Mouse (Mus musculus) induced T-regulatory cell, adult 2 months (primary cell): ENCODE results near the gene Slc47a2.
"Not testable (repeated sequence)": the region's sequence is repeated elsewhere in the genome, so short reads cannot be mapped to it uniquely, and the experiment has no call there.

Experiments used
- DNase-seq: peaks from one replicate; pipeline ENCODE4 v3.0.0-alpha.2; 2012; ENCODE audit warnings: low read depth

Gene Slc47a2

DNA sequence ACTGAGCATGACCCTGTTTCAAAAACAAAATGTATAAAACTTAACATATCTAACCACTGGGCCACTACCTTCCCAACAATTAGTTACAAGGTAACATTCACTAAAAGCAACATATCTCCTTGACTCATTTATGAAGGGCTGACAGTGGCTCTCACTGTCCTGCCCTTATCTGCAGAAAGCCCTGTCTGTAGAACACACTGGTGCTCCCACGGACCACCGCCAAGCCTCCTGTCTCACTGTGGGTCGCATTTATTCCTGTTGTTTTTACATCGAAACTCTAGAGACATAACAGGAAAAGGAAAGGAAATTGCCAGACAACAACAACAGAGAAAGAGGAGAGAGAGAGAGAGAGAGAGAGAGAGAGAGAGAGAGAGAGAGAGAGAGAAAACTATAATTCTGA is 1.4 kb downstream of the Slc47a2 start:
- no peak for DNase-seq

GRCm38 (mm10) chr11:61340374-61340773 is 2.3 kb downstream of the Slc47a2 start:
- no peak for DNase-seq

GRCm38 (mm10) chr11:61337586-61337985 is 5.1 kb downstream of the Slc47a2 start:
- DNase-seq, result no peak

GRCm38 (mm10) chr11:61320904-61321687 is 21.6 kb downstream of the Slc47a2 start:
- DNase-seq, result no peak

GRCm38 (mm10) chr11:61319923-61320567 is 22.6 kb downstream of the Slc47a2 start:
- DNase-seq, result no peak

DNA sequence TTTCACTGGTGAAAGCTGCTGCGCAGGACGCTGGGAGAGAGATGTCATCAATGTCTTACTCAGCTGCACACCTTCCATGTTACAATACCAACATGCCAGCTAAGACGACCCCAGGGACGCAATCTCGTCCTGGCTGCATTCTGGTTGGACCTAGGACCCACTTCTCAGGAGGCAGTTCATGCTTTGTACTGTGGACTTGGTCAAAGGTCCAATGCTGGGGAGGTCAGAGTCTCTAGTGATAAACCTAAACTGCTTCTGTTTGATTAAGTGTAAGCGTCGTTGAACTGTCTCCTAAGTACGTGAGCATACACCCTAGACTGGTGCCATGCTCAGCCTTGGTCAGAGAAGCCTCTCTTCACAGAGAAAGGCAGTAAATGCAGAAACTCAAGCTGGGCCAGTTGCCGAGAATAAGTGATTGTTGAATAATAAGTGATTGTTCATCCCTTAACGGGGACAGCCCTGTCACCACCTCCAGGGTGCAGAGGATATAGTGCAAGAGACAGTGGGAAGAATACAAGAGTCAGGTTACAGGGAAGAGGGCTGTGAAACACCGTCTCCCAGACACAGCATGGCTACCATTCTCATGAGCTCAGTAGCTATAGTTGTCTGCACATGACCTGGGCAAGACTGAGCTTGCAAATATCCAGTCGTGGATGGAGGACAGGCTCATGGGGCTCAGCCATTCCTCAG is 23.3 kb downstream of the Slc47a2 start:
- no peak for DNase-seq

DNA sequence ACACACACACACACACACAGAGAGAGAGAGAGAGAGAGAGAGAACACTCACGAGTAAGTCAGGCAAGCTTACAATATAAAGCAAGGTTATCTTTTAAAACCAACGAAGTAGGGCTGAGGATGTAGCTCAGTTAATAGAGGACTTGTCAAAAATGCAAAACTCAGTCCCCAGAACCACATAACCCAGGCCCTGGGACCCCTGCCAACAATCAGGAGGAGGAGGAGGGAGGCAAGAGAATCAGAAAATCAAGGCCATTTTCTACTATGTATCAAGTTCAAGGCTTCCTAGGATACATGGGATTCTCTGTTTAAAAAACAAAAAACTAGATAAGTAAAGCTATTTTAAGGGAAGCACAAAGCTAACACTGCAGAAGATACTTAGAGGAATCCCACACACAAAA is 25.8 kb downstream of the Slc47a2 start:
- DNase-seq, result no peak

DNA sequence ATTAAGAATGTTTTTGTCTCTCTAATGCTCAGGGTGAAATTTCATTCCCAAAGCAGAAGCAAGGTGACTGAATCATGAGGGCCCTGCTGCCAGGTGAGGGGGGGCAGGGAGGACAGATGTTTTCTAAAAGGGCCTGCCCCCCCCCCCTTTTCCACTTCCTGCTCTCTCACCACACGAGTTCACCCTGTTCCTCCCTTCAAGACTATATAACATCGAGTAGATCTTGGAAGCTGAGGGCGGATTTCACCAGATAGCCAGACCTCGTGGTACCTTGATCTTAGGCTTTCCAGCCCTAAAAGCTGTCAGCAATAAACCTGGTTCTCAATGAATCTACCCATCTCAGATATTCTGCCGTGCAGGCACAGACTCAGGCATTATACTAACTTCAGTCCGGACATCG is 32.3 kb downstream of the Slc47a2 start:
- no peak for DNase-seq

DNA sequence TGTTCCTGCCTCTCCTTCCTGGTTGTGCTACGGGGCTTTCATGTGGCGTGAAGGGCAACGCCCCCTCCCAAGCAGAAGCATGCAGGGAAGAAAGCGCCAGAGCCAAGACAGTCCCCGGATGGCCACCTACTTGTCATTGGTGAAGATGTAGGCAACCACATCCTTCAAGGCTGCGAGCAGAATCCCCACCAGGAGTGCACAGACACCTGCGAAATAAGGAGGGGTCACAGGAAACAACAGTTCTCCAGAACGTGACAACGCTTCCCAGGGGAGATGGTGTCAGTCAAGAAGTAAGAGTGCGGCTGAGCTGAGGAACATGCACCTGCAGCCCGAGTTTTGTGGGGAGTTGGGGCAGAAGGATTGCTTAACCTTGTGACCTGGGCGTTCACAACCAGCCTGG is 32.8 kb downstream of the Slc47a2 start:
- DNase-seq, result peak; percentile 25

- DNase-seq, result no peak
Measured at GRCm38 (mm10) chr11:61307795-61308194, 34.9 kb downstream of the Slc47a2 start.

DNA sequence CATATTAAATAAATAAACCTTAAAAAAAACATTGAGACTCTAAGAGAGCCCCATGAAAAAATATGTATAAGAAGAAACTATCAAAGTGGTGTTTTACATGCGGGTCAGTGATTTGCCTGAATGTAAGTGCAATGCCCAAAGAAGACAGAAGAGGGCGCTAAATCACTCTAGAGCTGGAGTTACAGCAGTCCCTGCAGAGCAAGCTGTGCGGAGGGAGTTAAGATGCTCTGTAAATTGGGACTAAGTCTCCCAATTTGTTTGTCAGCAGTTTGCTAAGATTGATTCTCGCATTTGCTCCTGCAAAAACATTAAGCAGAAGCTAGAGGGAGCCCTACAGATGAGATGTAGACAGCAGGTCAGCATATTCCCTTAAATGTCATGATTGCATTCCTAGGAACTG is 37.3 kb downstream of the Slc47a2 start:
- peak; percentile 78 for DNase-seq

DNA sequence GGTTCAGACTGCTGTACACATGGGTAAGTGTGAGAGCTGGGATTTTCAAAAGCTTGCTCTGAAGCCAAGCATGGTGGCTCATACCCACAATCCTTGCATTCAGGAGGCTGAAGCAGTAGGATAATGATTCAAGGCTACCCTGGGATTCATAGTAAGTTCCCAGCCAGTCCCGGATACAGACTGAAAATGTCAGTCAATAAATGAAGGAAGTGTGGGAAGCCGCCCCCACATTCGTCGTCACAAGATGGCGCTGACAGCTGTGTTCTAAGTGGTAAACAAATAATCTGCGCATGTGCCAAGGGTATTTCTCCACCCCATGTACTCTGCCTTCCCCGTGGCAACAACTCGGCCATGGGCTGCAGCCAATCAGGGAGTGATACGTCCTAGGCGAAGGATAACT is 38.1 kb downstream of the Slc47a2 start:
- not testable (repeated sequence) for DNase-seq

DNA sequence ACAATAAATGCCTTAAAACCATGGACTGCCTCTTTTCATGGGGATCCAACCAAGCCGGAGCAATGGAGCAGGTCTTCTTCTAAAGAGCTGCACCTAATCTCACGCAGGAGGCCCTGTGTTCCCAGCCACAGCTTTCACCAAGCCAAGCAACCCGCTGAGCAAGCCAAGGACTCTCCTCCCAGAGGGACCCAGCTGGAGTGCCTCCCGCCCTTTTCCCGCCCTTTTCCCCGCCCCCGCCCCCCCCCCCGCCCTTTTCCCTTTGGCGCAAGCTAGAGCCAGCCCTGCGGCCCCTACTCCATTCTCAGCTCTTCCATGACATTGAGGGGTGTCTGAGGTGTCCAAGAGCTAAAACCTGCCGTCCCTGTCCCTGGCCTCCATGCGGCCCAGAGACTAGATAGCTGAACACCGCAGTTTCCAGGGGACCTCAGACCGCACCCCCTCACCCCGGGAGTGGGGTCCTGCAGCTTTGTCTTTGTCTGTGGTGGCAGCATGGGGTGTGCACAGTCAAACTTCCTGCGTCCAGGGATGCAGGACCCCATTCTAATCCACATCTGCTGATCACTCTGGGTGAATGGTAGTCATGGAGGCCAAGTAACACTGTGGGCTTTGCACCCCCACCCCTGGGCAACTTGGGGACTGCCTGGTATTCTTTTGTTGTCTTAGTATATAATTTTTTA is 41.8 kb downstream of the Slc47a2 start:
- no peak for DNase-seq

- no peak for DNase-seq
Measured at GRCm38 (mm10) chr11:61300205-61300604, 42.5 kb downstream of the Slc47a2 start.

DNA sequence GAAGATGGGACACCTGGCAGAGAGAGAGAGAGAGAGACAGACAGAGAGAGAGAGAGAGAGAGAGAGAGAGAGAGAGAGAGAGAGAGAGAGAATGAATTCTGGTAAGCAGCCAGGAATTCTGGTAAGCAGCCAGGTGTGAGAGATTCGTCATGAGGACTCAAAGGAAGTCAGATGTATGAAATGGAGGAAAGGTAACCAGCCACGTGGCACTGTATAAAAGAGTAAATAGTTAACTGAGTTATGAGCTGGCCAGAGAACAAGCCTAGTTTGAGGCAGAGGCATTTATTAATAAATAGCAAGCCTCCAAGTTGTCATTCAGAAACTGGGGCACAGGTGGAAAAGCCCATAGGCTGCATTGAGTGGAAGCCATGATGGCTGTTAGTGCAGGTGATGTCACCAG is 44.8 kb downstream of the Slc47a2 start:
- no peak for DNase-seq

- DNase-seq, result no peak
Measured at GRCm38 (mm10) chr11:61297326-61297725, 45.3 kb downstream of the Slc47a2 start.

DNA sequence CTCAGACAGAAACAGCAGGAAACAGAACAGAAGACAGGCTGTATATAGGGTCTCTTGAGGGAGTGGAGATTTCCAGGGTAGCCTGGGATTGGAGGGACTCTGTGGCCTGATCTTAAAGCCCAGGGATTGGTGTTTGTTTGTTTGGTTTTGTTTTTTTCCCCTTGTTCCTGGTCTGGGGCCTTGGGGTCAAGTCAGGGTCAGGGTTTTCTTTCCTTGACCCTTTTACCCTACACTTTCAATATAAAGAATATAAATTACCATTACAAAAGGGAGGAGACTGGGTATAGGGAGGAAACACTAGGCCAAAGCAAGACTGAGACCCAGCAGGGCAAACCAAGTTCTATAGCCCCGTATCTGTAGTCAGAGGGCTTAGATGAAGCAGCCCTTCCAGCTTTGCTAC is 46.1 kb downstream of the Slc47a2 start:
- DNase-seq, result no peak

DNA sequence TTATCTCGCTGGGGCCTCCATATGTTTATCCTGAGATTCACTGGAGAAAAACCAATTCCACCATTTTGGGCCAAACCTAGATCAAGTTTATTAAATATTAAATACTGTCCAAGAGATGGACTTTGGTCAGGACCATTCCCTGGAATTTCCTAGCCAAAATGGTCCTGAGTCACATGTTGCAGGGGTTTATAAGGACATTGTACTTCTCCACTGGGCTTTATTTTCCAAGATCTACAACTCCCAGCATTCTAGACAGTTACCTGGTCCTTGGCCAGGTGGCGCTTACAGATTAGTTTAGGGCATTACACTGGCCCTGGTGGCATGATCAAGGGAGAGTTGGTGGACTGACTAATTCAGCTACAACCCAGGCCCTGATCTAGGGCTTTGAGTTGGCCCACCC is 47.1 kb downstream of the Slc47a2 start:
- DNase-seq, result no peak

DNA sequence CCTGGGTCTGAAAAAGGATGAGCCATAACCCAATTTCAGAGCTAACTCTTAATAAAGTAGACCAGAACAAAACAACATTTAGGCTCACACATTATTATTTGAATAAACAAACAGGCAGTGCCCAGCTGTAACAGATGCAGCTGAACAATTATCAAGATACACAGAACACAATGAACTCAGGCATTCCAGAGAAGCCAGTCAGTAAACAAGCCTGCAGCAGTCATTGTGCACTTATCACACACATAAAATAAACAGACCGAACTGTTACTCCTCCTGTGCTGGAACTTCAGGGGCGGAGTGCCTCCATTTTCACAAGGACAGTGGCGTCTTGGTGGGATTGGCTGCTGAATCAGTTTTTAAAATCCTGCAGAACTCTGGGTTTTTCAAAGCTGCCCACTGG is 48.2 kb downstream of the Slc47a2 start:
- DNase-seq, result no peak

- no peak for DNase-seq
Measured at GRCm38 (mm10) chr11:61293251-61293650, 49.4 kb downstream of the Slc47a2 start.

DNA sequence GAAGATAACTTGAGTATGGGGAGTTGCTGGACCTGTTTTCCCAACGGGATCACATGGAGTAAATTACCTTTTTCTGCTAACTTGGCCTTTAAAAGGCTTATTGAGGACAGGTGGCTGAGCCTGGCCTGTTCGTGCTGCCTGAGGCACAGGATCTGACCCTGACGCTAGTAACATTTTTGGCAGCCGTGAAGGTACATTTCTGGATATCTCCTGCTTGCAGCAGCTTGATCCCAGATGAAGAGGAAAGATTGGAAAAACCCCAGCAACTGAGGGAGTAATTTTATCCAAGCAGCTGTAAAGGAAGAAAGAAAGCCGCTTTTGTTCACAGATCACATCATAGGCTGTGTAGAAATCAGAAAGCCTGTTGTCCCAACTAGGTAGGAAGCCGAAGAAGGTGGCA is 58.3 kb downstream of the Slc47a2 start:
- no peak for DNase-seq

- DNase-seq, result no peak
Measured at GRCm38 (mm10) chr11:61283414-61284049, 59.1 kb downstream of the Slc47a2 start.
